Mouse (Mus musculus): ENCODE measurements at regions not wholly inside any gene's neighbourhood (a gene's known extent, or its start where the extent isn't known, plus 50 kb on each side); places are given as distances from the start of the nearest gene placed in this dataset.

DNA sequence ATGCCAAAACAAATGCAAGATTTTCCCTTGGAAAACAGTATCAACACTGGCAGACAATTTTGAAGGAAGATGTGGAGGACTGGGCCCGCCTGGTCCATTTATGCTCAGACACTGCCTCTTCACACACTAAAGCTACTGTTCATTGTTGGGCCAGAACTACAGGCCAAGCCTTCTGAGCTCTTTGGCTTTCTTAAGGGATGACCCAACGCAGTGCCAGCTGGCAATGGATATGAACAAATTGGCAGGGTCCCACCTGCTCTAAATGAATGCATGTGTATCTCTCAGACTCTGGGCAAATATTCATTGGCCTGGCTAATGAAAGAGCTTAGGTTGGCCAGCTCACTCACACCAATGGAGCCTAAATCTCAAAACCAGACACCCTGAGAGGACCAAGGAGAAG is 190.0 kb upstream of the Sfrp2 start:
- DNase-seq (ENCODE audit: low spot score), result no peak
- peaks cover 13% of the 10 kb centered on the region for H3K4me1 ChIP-seq
- no peak overlapping the region for H3K4me3 ChIP-seq
- no peaks in the 10 kb centered on the region; the same call in none of the 2 replicates for H3K27me3 ChIP-seq (replicated peaks; ENCODE audit: low read depth, poor library complexity, severe bottlenecking)
- no peaks in the 10 kb centered on the region for H3K36me3 ChIP-seq (replicated peaks)
- WGBS, result 90% methylated on average over 2 of the region's 2 CpGs
- no peaks in the 10 kb centered on the region for H3K9me3 ChIP-seq
- no peak overlapping the region for H3K27ac ChIP-seq (replicated peaks)

DNA sequence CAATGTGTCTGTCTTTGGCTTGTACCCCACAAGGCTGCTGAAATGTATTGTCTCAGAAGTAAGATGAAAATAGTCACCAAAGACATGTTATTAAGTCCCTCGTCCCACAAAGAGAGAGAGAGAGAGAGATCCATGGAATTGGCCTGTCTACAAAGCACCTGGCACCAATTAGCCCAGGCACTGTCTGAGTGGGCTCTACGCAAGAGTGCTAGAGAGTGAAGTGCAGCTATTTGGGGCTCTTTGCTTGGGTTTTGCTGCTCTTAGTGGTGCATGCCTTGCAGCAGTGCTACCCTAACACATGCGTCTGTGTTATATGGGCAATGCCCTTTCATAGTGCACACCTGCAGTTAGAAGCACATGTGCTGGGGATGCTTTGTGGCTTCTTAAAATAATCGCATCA is 185.4 kb upstream of the Sfrp2 start:
- peaks cover 2% of the 10 kb centered on the region for H3K27me3 ChIP-seq (replicated peaks; ENCODE audit: low read depth, poor library complexity, severe bottlenecking)
- peak; percentile 57 for DNase-seq (ENCODE audit: low spot score)
- H3K4me3 ChIP-seq, result no peak overlapping the region
- H3K9me3 ChIP-seq, result no peaks in the 10 kb centered on the region
- H3K4me1 ChIP-seq, result peaks cover 20% of the 10 kb centered on the region
- H3K27ac ChIP-seq (replicated peaks), result no peak overlapping the region
- H3K36me3 ChIP-seq (replicated peaks), result no peaks in the 10 kb centered on the region
- 51% methylated on average over 4 of the region's 4 CpGs for WGBS

DNA sequence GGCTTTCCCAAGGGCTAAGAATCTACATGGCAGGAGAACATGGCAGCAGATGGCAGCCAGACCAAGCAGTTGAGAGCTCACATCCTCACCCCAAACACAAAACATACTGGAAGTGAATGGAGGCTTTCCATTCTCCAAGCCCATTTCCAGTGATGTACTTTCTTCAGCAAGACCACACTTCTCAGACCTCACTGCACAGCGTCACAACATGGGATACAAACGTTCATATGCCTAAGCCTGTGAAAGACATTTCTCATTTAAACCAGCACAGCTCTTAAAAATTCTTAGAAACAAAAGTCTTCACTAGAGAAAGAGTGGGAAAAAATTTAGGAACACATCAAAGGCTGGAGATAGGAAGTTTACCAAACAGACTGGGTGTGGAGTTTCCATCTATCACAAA is 183.9 kb upstream of the Sfrp2 start:
- Histone ChIP-seq H3K4me1 (peaks cover 20% of the 10 kb centered on the region), H3K27ac (replicated peaks) (no peak overlapping the region), H3K27me3 (replicated peaks; ENCODE audit: low read depth, poor library complexity, severe bottlenecking) (peaks cover 11% of the 10 kb centered on the region), H3K4me3 (no peak overlapping the region), H3K9me3 (no peaks in the 10 kb centered on the region), H3K36me3 (replicated peaks) (no peaks in the 10 kb centered on the region)
- WGBS, result 88% methylated on average over 2 of the region's 2 CpGs
- DNase-seq (ENCODE audit: low spot score), result no peak

DNA sequence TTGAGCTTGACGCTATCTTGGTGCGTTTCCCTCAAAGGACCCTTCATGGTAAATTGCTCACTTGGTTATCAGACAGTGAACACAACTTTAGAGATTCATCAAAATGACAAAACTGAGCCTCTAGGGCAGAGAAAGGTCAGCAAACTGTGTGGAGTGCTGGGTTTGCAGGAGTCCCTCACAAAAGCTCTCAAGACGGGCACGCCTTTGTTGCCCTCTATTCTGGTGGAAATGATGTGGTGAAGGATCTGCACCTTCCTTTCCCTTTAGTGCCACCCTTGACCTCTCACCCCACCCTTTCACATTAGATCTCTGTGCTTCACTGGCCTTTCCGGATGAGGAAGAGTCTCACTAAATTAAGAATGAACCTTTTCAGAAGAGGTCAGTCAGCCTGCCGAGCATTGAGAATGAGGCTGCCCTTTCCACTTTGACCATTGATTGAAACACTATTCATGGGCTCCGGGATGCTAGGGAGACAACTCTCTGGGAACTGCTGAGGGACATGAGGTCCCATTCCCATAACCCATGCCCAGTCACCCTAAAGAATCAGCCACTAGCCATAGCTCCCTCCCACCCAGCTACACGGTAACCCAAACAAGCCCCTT is 182.9 kb upstream of the Sfrp2 start:
- H3K36me3 ChIP-seq (replicated peaks), result no peaks in the 10 kb centered on the region
- H3K4me1 ChIP-seq, result peaks cover 20% of the 10 kb centered on the region
- H3K9me3 ChIP-seq, result no peaks in the 10 kb centered on the region
- peaks cover 11% of the 10 kb centered on the region for H3K27me3 ChIP-seq (replicated peaks; ENCODE audit: low read depth, poor library complexity, severe bottlenecking)
- WGBS, result 40% methylated on average over 8 of the region's 8 CpGs
- no peak overlapping the region for H3K4me3 ChIP-seq
- no peak overlapping the region for H3K27ac ChIP-seq (replicated peaks)
- peak; percentile 24 for DNase-seq (ENCODE audit: low spot score)

DNA sequence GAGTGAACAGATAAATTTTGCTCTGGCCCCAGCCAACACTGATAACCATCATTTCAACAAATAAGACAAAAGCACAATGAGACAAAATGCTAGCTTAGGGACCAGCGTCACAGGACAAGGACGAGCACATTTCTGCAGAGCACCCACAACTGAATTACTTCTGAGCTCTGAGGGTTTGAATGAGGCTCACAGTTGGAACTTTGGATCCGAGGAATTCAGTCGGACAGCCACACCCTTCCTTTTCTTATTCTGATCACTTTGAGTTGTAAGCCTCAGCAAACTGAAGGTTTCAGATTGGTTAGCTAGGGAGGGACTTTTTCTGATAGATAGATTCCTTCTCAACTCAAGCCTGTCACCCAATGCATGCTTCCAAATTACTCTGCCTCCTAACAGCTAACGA is 180.0 kb upstream of the Sfrp2 start:
- WGBS, result 70% methylated on average over 5 of the region's 5 CpGs
- no peaks in the 10 kb centered on the region for H3K9me3 ChIP-seq

DNA sequence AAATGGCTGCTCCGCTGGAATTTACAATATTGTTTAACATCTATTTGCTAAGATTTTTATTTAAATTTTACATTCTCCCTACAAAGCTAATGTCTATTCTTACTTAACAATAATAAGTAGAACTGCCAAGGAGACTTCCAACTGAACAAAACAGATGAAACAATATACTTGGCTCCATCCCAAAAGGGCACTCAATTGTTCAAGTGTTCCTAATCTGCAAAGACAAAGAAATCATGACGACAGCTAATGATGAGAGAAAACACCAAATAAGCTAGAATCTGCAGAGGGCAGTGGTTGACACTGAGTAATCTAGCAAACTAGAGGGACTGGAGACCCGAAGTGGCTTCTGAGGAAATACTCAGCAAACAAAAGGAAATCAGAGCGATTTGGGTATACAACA is 179.6 kb upstream of the Sfrp2 start:
- no peak overlapping the region for H3K4me3 ChIP-seq
- no peaks in the 10 kb centered on the region for H3K36me3 ChIP-seq (replicated peaks)
- peaks cover 9% of the 10 kb centered on the region for H3K4me1 ChIP-seq
- H3K9me3 ChIP-seq, result no peaks in the 10 kb centered on the region
- H3K27me3 ChIP-seq (replicated peaks; ENCODE audit: low read depth, poor library complexity, severe bottlenecking), result peaks cover 11% of the 10 kb centered on the region
- no peak overlapping the region for H3K27ac ChIP-seq (replicated peaks)
- DNase-seq (ENCODE audit: low spot score), result no peak
- WGBS, result 78% methylated on average over 4 of the region's 4 CpGs

More for the DNA sequence above, 180.0 kb upstream of the Sfrp2 start:
- Histone ChIP-seq H3K4me1 (peaks cover 14% of the 10 kb centered on the region), H3K27me3 (replicated peaks; ENCODE audit: low read depth, poor library complexity, severe bottlenecking) (peaks cover 11% of the 10 kb centered on the region), H3K36me3 (replicated peaks) (no peaks in the 10 kb centered on the region), H3K4me3 (no peak overlapping the region), H3K27ac (replicated peaks) (no peak overlapping the region)
- DNase-seq (ENCODE audit: low spot score), result no peak

DNA sequence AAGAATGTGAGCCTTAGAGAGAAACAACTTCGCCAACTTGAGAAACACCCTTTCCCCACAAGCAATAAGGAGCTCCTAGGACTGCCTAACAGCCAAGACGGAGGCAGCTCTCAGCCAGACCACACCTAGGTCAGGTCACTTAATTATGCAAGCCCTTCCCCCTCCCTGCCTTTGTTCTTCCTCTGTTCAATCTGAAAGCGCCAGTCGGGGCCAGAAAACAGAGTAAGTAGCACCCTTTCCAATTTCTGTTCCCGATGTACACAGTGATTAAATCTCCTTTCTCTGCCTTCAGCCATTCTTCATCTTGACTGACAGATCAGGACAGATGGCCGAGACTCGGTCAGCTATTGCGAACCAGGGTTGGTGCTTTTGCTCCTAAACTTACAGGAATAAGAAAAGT is 177.0 kb upstream of the Sfrp2 start:
- H3K27me3 ChIP-seq (replicated peaks; ENCODE audit: low read depth, poor library complexity, severe bottlenecking), result peaks cover 11% of the 10 kb centered on the region
- H3K4me1 ChIP-seq, result peaks cover 7% of the 10 kb centered on the region
- no peaks in the 10 kb centered on the region for H3K36me3 ChIP-seq (replicated peaks)
- H3K4me3 ChIP-seq, result no peak overlapping the region
- 39% methylated on average over 8 of the region's 8 CpGs for WGBS
- no peak overlapping the region for H3K27ac ChIP-seq (replicated peaks)
- peak; percentile 15 for DNase-seq (ENCODE audit: low spot score)
- no peaks in the 10 kb centered on the region for H3K9me3 ChIP-seq

DNA sequence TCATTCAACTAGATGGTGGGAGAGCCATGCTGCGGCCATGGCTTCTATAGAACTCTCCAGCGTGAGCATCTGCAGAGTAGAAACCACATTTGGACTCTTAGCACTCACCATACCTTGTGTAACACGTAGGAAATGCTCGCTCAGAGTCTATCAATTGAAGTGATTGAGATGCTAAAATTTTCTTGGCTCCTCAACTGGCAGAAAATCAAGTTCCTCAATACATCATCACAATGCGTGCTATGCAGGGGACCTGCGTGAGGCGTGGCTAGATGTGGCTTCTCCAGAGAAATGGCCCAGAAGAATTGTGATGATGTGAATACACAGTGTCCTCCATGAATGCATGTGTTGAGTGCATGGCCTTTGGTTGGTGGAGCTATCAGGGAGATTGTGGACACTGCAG is 174.9 kb upstream of the Sfrp2 start:
- Histone ChIP-seq H3K9me3 (no peaks in the 10 kb centered on the region), H3K27ac (replicated peaks) (no peak overlapping the region), H3K36me3 (replicated peaks) (no peaks in the 10 kb centered on the region), H3K4me3 (no peak overlapping the region), H3K27me3 (replicated peaks; ENCODE audit: low read depth, poor library complexity, severe bottlenecking) (peaks cover 5% of the 10 kb centered on the region; the same call in 1 of the 2 replicates), H3K4me1 (peaks cover 7% of the 10 kb centered on the region)
- no peak for DNase-seq (ENCODE audit: low spot score)
- 94% methylated on average over 7 of the region's 7 CpGs for WGBS

DNA sequence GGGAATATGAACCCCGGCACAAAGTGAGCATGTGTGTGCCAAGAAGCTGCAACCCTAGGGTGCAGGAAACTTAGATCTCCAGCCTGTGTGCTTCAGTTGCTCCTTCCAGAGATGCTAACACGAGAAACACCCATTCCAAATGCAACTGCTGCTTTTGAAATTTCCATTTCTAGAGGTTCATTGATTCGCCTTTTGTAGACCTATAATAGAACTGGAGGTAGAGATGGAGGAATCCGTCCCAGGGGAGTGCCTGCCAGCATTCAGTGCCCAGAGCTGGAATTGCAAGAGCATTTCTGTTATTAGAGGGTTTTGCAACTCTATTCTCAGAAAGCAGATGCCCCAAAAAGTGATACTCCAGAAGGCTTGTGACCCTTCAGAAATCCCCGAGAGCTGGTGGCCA is 172.8 kb upstream of the Sfrp2 start:
- no peaks in the 10 kb centered on the region for H3K27me3 ChIP-seq (replicated peaks; ENCODE audit: low read depth, poor library complexity, severe bottlenecking)
- H3K4me3 ChIP-seq, result no peak overlapping the region
- H3K4me1 ChIP-seq, result peaks cover 7% of the 10 kb centered on the region
- no peaks in the 10 kb centered on the region for H3K9me3 ChIP-seq
- WGBS, result 84% methylated on average over 5 of the region's 5 CpGs
- DNase-seq (ENCODE audit: low spot score), result no peak
- H3K27ac ChIP-seq (replicated peaks), result no peak overlapping the region
- no peaks in the 10 kb centered on the region for H3K36me3 ChIP-seq (replicated peaks)

DNA sequence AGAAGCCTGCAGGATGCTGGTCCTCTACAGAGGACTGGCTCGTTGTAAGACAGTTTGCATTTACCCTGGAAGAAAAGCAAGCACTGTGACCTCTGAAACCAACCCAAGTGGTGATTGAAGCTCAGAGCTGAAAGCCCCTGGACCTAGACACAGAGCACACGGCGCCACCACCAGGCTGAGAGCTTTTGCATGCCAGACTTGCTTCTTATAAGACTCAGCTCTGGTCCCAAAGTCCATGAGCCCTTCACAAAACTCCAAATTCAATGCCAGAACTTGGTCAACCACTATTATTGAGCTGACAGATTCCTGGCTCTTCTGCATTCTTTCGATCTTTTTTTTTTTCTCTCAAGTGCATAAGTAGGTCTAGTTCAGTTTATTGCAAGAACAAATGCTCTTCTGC is 164.6 kb upstream of the Sfrp2 start:
- 77% methylated on average over 4 of the region's 4 CpGs for WGBS
- H3K36me3 ChIP-seq (replicated peaks), result no peaks in the 10 kb centered on the region

DNA sequence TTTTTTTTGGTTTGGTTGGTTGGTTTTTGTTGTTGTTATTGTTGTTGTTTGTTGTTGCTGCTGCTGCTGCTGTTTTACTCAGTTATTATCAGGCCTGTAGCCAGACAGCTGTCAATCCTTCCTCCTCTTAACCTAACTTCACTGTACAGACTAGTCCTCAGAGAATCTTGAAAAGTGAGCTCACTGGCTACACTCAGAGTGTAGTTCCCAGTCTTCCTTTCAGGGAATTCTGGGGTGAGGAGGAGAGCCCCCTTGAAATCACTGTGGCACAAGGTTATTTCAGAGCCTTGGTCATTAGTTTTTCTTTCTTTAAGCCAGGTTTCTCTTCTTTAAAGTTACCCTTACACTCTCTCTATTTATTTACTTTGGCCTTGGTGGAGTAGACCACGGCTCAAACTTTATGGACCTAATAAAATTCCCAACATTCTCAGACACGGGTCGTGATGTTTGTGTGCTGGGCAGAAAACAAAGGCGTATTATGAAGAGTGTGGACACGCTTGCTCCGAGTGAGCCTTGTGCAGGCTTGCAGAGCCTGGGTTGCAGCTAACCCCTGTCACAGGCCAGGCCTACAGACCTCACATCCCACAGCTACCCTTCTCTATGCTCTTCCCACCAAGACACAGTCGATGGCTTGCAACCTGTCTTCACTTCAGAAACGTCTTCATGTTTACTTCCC is 156.9 kb upstream of the Sfrp2 start:
- Histone ChIP-seq H3K4me1 (peaks cover 10% of the 10 kb centered on the region), H3K36me3 (replicated peaks) (no peaks in the 10 kb centered on the region), H3K4me3 (no peak overlapping the region), H3K27me3 (replicated peaks; ENCODE audit: low read depth, poor library complexity, severe bottlenecking) (no peaks in the 10 kb centered on the region), H3K27ac (replicated peaks) (peak overlapping the region; percentile 40), H3K9me3 (no peaks in the 10 kb centered on the region)
- DNase-seq (ENCODE audit: low spot score), result no peak
- 52% methylated on average over 8 of the region's 8 CpGs for WGBS

More for the DNA sequence above, 164.6 kb upstream of the Sfrp2 start:
- H3K9me3 ChIP-seq, result no peaks in the 10 kb centered on the region
- no peak overlapping the region for H3K4me3 ChIP-seq
- no peak for DNase-seq (ENCODE audit: low spot score)
- H3K27me3 ChIP-seq (replicated peaks; ENCODE audit: low read depth, poor library complexity, severe bottlenecking), result no peaks in the 10 kb centered on the region
- H3K27ac ChIP-seq (replicated peaks), result no peak overlapping the region
- H3K4me1 ChIP-seq, result no peaks in the 10 kb centered on the region

DNA sequence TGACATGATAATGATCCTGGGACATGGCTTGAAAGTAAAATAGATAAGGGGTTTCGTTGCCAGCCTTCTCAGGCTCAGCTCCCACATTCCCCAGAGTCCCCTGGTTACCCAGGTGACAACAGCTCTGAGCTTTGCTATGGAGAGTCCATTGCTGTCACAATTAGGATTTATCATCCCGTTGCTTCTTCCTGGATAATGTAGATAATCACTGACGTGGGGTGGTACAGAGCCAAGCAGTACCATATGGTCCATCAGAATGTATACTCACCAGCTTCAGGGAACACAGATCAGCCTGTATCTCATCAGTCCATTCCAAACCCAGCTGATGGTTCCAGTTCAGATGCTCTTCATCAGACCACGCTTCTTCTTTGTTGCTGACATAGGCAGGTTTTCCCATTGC is 145.7 kb upstream of the Sfrp2 start:
- Histone ChIP-seq H3K4me1 (no peaks in the 10 kb centered on the region), H3K36me3 (replicated peaks) (no peaks in the 10 kb centered on the region), H3K27me3 (replicated peaks; ENCODE audit: low read depth, poor library complexity, severe bottlenecking) (no peaks in the 10 kb centered on the region), H3K9me3 (no peaks in the 10 kb centered on the region), H3K27ac (replicated peaks) (no peak overlapping the region), H3K4me3 (no peak overlapping the region)
- DNase-seq (ENCODE audit: low spot score), result no peak
- 85% methylated on average over 4 of the region's 4 CpGs for WGBS

DNA sequence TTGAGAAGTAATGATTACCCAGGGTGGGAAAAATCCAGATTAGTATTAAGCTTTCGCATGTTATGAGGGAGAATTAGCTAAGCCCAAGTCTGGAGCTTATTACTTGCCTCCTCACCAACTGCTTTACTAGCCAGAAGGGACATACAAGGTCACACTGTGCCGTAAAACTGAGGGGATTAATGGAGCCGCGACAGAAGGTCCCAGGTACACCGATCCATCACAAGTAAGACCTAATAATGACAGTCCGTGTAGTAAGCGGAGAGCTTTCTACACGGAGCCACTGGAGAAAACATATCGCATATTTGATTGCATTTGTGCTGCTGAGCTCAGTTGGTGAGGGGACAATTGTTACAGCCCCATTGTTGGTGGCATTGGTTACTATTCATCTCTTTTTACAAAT is 133.1 kb upstream of the Sfrp2 start:
- DNase-seq (ENCODE audit: low spot score), result no peak
- H3K4me1 ChIP-seq, result no peaks in the 10 kb centered on the region
- WGBS, result 89% methylated on average over 9 of the region's 9 CpGs

More for the DNA sequence above, 133.1 kb upstream of the Sfrp2 start:
- no peaks in the 10 kb centered on the region for H3K9me3 ChIP-seq
- H3K27ac ChIP-seq (replicated peaks), result no peak overlapping the region
- H3K27me3 ChIP-seq (replicated peaks; ENCODE audit: low read depth, poor library complexity, severe bottlenecking), result no peaks in the 10 kb centered on the region
- no peaks in the 10 kb centered on the region for H3K36me3 ChIP-seq (replicated peaks)
- H3K4me3 ChIP-seq, result no peak overlapping the region
